Mouse (Mus musculus) adrenal gland (tissue): ENCODE measurements at regions not wholly inside any gene's neighbourhood (a gene's known extent, or its start where the extent isn't known, plus 50 kb on each side); places are given as distances from the start of the nearest gene placed in this dataset.

ENCODE experiments used
- intact Hi-C: fragments of 180-260 bp; cut with DNase I; formaldehyde crosslinking; loops from one replicate; pipeline ENCODE4 v1.15.1; 2025

DNA sequence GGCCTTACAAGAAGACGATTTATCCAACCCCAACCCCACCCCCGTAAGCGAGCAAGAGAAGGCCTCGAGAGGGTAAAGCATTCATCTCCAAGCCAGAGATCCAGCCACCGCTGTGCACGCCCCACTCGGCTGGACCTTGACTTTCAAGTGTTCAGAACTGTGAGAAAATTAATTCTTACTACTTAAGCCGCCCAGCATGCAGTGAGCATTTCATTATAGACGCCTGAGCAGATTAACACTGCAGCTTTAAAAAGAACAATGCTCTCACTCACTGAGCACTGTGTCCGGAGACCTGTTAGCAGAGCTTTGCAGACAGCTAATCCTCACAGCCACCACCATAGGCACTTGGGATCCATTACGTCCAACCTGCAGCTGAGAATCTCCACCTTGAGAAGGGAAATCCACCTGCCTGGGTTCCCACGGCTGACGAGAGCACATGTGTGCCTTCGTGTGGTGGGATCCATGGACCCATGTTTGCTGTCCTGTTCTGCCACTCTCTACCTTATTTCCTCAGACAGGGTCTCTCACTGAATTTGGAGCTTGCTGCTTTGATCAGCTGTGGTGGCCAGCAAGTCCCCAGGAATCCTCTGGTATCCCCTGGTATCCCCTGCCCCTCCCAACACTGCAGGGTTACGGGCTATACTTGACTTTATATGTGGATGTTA, 281.4 kb downstream of the 3100002H09Rik start:
- intact Hi-C loops: no loop called here

DNA sequence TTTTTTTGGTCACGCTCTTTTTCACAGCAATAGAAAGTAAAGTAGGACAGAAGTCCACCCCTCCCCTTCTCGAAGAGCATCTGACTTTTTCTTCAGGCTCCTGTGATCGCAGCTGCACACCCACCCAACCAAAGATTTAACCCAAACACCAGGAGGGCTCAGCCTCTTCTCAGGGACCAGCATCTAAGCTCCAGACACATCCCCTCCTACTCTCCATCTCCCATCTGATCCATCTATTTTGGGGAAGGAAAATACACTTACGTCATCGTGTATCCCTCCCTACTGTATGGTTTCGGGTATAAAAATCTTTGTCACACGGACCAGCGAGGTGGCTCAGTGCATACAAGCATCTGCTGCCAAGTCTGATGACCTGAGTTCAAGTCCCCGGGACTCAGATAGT, 284.3 kb downstream of the 3100002H09Rik start:
- intact Hi-C loops: no loop called here

DNA sequence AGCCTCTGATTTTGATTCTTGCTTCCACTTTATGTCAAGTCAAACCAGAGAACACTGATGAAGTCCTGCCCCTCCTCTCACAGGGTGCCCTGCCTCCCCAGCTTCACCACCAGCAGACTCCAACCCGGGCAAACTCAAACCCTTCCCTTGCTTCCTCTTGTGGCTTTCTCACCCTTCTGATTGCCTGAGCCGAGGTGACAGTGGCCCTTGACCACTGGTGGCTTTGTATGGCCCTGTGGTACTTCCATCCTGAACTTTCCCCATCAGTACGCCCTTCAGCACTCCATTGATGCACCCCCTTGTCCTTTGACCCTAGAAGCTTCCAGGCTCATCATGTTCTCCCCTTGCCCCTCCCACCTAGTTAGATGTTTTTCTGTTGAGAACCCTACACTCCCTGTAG, 287.0 kb downstream of the 3100002H09Rik start:
- intact Hi-C loops: no loop called here

DNA sequence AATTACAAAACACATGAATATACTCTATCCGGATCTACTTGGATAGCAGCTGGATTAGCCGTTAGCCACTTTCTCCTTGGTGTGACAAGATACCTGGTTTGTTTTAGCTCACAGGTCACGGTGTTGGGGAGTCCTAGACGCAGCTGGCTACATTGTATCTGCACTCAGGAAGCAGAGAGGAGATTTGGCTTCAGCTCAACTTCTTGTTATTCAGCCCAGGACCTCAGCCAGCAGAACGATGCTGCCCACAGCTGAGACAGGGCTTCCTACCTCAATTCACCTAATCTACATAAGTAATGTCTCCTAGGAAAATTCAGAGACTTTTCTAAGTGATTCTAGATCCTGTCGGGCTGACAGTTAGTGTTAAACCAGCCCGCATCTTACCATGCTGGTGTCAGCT, 289.4 kb downstream of the 3100002H09Rik start:
- intact Hi-C loops: no loop called here

DNA sequence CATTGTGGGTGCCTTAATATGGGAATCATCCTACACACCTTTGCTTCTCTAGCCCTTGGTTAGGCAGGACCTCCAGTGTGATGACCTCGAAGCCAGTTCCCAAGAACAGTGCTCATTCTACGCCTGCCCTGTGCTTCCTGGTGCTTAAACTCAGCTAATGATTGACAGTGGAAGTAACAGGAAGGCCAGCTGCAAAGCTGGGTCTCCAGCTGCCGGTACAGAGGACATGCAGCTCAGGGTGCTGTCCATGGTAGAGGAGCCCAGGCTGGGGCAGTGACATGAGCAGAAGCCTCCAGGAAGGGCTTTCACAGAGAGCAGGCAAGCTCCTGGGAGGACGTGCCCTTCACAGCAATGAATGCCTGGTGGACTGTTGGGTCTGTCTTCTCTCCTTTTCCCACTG, 293.6 kb downstream of the 3100002H09Rik start:
- intact Hi-C loops: no loop called here

DNA sequence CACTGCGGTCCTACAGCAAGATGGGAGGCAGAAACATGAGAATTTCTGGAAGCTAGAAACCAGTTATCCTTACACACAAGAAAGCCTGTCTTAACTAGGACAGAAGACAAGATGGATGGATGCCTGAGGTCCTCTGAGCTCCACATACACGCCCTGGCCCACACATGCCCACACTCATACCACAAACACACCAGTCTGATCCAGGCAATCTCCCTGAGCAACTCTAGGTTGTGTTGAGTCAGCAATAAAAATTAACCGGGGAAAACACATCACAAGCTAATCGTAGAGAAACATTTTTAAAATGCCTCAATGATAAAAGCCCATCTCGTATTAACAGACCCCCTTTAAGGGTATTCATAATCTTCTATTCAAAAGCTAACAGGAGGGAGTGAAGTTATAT, 298.9 kb downstream of the 3100002H09Rik start:
- intact Hi-C loops: no loop called here

DNA sequence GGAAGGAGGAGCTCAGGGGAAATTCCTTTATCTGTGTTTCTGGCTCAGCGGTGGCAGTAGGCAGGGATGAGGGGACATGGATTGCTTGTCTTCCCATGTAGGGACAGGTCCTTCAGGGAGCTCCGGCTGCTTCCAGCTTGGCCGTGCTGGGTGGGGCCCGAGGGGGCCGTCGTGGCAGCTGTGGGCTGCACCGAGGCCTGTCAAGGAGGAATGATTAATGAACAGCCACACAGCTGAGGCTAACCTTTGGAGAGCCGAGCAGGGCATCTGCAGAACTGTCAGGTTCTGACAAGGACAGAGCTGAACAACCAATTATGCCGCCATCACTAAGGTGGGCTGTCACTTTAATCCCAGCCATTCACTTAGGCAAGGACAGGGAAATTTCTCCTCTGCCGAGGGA, 300.0 kb downstream of the 3100002H09Rik start:
- intact Hi-C loops: no loop called here

DNA sequence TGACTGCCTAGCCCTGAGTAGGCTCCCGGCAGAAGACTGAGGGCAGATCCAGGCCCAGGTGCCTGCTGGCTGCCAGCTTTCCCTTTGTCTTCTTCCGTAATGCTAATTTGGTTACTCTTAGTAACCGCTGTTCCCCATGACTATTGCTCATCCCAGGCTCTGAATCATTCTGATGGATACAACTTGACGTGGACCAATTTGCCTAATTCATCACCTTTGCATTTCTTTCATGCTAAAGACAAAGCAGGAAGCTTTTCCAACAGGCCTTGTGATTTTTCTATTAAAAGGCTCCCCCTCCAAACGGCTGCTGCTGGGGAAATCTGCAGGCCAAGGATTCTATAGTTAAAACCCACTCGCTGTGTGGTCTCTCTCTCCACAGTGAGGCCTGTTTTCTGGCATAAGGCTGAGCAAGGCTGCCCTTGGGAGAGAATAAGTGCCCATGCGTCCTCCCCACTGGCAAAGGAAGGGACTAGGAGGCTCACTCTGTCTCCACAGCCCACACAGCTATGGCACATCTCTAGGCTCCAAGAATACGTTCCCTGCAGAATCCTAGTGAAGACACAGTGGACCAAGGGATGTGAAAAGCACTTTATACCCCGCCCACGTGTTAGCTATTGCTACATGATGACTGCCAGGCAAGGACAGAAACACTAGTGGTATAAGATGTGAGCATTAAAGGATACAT, 304.6 kb downstream of the 3100002H09Rik start:
- intact Hi-C loops: no loop called here

DNA sequence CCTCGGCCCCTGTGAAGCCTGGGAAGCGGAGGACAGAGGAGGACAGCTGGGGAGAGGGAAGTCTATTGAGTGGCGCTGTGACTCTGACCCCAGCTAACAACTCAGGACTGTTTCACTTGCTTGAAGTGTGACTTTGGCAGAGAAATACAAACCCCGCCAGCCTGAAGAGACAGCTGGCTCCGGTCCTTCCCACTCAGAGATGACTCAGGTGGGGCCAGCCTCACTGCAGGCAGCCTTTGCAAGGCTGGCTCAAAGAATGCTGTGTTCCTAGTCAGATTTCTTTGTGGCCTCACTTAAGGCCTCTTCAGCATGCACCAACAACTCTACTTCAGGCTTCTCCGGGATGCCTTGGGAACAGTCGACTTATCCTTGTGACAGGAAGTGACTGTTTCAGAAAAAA, 307.7 kb downstream of the 3100002H09Rik start:
- intact Hi-C loops: no loop called here

DNA sequence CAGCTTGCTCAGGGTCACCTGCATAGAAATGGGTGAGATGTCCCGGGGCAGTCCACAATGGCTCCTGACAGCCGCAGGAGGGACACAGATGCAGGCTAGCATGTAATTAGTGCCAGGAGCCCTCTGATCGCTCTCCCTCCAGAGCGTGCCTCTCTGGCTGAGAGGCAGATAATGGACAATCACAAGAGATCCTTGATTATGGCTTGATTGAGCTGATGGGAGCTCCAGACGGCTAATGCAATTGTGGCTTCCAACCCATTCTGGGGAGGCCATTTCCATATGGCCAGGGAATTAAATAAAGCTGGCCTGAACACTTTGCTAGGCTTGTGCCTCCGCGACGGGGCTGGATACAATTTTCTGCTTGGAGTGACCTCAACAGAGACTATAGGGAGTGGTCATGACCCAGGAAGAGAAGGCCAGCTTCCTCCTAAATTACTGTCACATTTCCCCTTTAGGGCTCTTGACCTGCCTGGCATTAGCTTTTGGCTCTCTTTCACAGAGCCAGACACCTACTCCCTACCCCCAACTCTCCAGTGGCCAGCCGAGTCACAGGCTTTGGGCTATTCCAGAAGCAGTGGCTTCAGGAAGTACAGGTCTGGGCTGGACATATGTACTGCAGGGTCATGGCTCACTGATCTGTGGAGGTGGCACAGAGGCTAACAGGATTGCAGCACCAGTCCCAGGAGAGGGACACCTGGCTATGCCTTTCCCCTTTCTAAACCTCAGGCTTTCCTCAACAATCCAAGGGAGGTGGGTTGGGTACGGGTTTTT, 311.8 kb downstream of the 3100002H09Rik start:
- intact Hi-C loops: no loop called here

DNA sequence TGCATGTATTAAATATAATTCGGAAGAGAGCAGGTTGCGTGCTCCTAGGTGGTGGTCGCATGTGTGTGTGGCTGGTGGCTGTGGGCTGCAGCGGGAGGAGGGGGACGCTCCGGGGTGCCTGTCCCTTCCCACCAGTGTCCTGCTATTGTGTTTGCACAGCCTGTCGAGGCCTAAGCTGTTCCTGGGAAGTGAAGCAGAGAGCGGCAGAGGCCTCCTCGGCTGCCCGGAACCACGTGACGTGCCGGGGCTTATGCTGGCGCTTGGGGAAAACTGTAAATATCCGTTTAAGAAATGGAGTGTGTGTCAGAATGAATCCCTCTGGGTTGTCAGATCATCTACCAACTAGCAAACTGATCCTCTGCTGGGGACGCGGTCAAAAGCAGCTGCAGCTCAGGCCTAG, 318.3 kb downstream of the 3100002H09Rik start:
- intact Hi-C loops: no loop called here

DNA sequence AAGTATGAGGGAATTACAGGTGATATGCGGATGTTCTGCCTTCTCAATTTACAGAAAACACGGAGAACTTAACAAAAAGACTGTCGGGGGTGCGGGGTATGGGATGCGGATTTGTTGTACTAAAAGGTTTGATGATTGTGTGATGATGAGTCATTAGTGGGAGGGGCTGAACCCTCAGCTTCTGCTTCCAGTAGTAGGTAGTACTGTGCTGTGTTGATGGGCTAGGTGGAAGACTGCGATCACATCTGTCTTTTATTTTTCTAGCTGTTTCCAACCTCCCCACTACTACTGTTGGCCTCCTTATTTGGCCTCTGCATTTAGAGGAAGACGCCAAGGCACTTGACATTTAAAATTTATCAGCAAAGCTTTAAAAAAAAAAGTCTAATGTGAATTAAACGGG, 318.8 kb downstream of the 3100002H09Rik start:
- intact Hi-C loops: no loop called here

DNA sequence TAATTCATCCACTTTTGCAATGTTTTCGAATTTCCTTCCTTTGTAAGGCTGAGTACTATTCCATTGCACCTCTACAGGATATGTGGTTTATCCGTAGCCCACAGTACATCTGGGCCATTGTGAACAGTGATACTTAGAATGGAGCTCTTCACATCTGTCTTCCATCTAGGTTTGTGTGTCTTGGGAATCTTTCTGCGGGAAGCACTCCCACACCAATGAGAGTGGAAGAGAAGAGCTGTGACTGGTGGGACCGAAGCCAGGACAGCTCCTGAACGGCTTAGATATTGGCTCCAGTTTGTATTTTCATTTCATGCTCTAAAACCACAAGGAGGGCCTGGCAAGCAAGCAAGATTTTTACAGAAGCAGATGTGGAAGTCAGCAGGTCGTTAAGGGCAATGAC, 323.1 kb downstream of the 3100002H09Rik start:
- intact Hi-C loops: no loop called here

DNA sequence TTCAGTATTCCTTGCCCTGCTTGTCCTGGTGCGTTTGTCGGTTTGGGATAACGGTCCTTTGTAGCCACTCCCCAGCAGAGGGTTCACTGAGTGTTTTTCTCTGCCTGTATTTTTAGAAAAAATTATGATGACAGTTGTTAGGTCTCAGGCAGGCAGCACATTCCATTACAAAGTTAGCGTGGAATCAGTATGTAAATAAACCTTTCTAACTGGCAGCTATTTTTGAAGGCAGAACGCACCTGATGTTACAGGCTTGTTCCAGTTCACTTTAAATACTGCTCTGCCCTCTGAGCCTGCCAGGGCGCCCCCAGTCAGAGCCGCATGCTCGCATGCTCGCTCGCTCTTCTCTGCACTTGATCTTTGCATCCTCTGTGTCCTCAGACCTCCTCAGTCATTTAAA, 331.9 kb downstream of the 3100002H09Rik start:
- intact Hi-C loops: no loop called here

DNA sequence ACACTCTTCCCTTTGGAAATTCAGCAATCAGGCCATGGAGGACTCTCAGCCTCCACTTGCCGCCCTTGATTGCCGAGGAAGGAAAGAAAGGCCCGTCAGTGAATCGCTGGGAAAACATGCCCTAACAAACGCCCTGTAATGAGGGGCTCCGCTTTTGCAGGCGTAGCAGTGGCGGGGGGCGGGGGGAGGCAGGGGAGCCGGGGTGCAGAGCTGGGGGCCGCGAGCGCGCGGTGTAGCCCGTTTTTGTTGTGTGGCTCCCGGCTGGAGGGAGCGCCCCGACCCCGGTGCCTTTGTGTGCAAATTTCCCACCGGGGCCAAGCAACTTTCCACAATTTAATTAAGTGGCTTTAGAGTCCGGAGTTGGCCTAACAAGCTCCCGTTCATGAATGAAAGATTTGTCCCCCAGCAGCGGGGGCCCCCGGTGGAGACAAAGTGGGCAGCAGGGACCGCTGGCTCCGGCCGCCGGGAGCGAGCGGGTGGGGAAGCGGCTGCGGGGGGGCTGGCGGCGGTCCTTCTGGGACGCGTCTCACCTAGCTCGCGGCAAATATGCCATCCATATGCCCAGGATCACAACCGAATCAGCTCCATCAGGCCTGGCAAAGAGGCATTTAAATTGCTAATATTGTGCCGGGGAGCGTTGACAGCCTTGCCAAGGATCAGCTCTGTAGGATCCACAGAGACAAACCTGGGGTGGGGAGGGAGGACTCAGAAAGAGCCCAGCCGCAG, 333.0 kb downstream of the 3100002H09Rik start:
- intact Hi-C loops: no loop called here

DNA sequence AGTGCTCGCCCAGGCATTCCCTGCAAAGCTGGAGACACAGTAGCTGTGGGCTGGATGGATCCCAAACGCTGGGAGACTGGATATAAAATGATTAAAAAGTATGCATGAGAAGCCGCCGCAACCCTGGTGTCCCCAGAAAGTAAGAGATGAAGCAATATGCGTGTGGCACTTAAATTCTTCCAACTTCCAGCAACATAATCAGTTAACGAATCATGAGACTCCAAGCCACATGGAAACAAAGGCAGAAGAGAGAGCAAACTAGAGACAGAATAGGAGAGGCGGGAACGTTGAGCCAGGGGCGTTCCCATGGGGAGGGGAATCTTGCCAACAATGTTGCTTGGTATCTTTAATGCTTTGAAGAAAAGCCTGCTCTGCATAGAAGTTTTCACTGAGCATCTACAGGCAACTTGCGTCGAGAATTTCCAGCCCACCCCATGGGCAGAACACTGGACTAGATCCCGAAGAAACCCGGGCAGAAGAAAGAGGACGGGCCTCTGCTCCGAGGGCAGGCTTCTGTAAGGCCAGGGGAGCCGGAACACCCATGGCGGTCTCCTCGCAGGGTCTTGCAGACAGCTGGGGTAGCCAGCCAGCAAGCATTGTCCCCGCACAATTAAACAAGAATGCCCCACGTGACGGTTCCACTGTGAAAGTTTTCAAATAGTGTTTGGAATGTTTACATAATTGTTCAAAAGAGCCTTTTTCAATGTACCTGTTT, 333.7 kb downstream of the 3100002H09Rik start:
- intact Hi-C loops: no loop called here

DNA sequence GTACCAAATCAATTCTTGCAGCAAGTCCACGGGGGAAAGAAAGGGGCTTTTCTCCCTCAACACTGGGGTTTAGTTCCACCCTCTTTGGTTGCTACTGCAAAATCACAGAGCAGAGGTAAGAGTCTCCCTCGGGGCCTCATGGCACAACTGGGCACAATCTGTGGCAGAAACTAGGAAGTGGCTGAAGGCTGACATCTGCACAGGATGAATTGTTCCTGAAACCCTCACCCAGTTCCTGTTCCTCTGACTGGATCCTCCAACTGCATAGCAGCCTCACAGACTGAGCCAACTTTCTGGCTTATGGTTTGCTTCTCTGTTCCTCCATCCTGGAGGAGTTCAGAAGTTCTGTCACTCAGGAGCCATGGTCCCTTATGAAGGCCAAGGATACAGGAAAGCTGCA, 338.6 kb downstream of the 3100002H09Rik start:
- intact Hi-C loops: no loop called here

DNA sequence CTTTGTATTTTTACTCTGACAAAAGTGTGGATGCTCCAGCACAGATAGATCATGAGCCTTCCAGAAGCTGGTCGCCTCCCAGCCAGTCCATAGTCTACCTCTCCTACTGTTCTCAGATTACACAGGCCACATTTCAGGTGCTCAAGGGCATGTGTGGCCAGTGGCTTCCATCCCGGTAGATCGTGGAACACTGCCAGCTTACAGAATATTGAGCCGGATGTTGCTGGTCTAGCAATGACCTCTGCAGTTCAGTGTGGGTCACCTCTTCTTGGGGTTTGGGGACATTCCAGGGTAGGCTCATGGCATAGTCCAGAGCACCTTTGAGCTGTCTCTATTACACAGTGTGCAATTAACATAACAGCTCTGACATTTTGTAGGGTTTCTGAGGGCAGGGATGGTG, 342.2 kb downstream of the 3100002H09Rik start:
- intact Hi-C loops: no loop called here

DNA sequence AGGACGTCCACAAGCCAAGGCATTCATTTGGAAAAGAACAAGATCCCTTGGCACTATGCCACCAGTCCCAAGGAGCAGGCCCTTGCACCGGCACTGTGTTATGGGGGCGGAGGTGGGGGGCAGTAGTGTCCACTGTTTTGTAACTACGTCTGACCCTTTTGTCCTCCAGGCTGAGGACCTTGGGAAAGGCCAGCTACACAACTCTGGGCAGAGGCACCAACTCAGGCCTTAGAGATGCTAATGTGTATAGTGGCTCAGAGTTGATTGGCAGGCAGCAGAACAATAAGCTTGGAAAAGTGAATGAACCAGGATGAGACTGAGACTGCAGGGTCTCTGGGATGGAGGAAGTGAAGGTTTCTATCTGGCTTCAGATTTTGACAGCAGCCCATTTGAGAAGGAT, 344.0 kb downstream of the 3100002H09Rik start:
- intact Hi-C loops: no loop called here

DNA sequence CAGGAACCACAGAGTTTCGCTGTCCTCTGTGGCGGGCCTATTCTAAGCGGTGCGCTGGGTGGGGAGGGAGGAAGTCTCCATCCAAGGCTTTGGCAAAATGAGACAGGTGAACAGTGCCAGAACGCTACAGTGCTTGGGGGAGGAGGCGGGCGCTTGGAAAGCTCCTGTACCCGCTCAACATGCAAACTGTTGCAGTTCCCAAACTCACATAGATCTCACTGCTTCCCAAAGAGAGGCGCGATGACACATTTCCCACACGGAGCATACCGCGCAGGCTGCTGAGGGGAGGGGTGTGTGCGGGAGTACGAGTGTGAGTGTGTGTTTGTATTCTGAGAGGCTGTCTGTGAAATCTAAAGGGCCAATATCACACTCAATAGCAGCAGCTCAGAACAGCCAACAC, 345.1 kb downstream of the 3100002H09Rik start:
- intact Hi-C loops: no loop called here

DNA sequence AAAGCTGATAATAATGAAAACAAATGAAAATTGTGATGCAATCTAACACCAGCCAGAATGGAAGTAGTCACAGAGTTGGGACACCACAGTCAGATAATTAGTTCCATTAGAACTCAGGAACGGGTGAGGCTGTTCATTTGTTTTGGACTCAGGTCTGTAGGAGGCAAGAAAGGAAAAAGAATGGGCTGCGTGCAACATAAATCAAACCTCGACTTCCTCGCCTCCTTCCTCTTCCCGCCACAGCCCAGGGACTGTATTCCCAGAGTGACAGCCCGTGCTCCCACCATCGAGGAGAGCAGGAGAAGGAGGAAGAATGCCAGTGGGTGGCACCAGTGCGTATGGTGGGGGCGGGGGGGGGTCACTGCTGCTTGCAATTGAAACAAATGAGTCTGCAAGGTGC, 339.2 kb upstream of the 4930535I16Rik start:
- intact Hi-C loops: no loop called here
